In the genomic region with DNA sequence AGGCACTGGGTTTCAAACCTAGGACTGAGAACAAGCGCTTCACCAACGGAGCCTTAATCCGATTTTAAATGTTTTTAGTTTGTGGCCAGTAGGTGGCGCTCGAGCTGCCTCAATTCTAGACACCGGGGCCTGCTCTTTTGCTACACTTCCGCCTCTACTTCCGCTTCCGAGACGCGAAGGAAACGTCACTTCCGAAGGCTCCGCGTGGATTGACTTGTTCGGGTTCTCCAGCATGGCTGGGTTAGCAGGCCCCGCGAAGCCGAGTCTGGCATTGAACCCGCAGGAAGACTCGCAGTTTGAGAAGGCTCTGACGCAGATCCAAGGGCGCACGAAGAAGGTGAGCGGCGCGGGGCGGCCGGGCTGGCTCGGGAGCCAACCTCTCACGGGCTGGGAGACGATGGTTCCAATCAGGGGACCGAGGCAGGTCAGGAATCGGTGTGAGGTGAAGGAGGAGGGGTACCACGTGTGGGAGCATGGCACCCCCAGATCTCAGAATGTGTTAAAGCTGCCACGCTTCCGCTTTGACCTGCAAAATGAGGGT, we compare ENCODE assay signal across 8 mouse cellular contexts. TPM values are rescaled to one million over a fixed set of nuclear protein-coding genes. Genes with fewer than 3 reads are reported as not detected.
DNase-seq lines count a peak whose midpoint lies in the region; ATAC-seq and TF ChIP-seq lines count a peak whose summit lies in the region.

A gene (plus strand): TSS at position 179 of the 541 bp plus-strand sequence.

- TF ChIP-seq EP300 in heart, adult 2 months (IDR thresholded peaks at IDR 0.05; ENCODE audit: insufficient read depth, low read depth, low read length) = peak; percentile 82

- peak; percentile 81 for ATAC-seq in embryonic facial prominence, embryonic 13.5 days (ENCODE audit: insufficient number of reproducible peaks, insufficient read depth, low FRiP score, low TSS enrichment, low read depth)
- peak; percentile 91 for ATAC-seq in limb, embryonic 13.5 days (ENCODE audit: low FRiP score, low read depth)
- ATAC-seq in midbrain, embryonic 16.5 days = peak; percentile 96

- peak; percentile 71 for TF ChIP-seq POLR2A in heart, adult 2 months (IDR thresholded peaks at IDR 0.05; ENCODE audit: insufficient read depth, low read depth, low read length)

- WGBS in embryonic facial prominence, embryonic 13.5 days = under 1% methylated on average over 37 of the region's 37 CpGs
- under 1% methylated on average over 37 of the region's 37 CpGs for WGBS in heart, adult 2 months
- 0% methylated on average over 37 of the region's 37 CpGs for WGBS in limb, embryonic 13.5 days
- 1% methylated on average over 37 of the region's 37 CpGs for WGBS in midbrain, embryonic 16.5 days

- H3K9me3 ChIP-seq in embryonic facial prominence, embryonic 13.5 days = no peaks in the 10 kb centered on the region
- no peaks in the 10 kb centered on the region for H3K9me3 ChIP-seq in limb, embryonic 13.5 days
- H3K9me3 ChIP-seq in midbrain, embryonic 16.5 days (replicated peaks; ENCODE audit: control insufficient read depth, low read length, poor library complexity, severe bottlenecking) = no peaks in the 10 kb centered on the region

- peak within 1 kb of the TSS; percentile 84 for H3K4me2 ChIP-seq in embryonic facial prominence, embryonic 13.5 days
- H3K4me2 ChIP-seq in limb, embryonic 13.5 days (replicated peaks) = peak within 1 kb of the TSS; percentile 88
- peak within 1 kb of the TSS; percentile 79 for H3K4me2 ChIP-seq in midbrain, embryonic 16.5 days (ENCODE audit: low read length)

- TF ChIP-seq CTCF in heart, adult 2 months (IDR thresholded peaks at IDR 0.05) = peak; percentile 93

- 0 out of 2 replicates have a peak within 1 kb of the TSS, but pooled peaks have one; percentile 48 for H3K27ac ChIP-seq in embryonic facial prominence, embryonic 13.5 days
- peak within 1 kb of the TSS; percentile 57 for H3K27ac ChIP-seq in heart, adult 2 months
- peak within 1 kb of the TSS; percentile 52; the same call in 1 of the 2 replicates for H3K27ac ChIP-seq in limb, embryonic 13.5 days
- peak within 1 kb of the TSS; percentile 55; the same call in 1 of the 2 replicates for H3K27ac ChIP-seq in midbrain, embryonic 16.5 days (ENCODE audit: low read length)

- DNase-seq in 3134 (ENCODE audit: extremely low read depth, insufficient read length, low spot score) = peak; percentile 85
- DNase-seq in adrenal gland, postnatal 36 days = peak; percentile 92
- DNase-seq in heart, adult 2 months = peak; percentile 90 to 91
- peak; percentile 93 to 94 for DNase-seq in kidney, adult 8-10 months
- DNase-seq in spleen, postnatal 10 days (ENCODE audit: low spot score in 2 of 2) = peak; percentile 84 to 93

- H3K4me1 ChIP-seq in embryonic facial prominence, embryonic 13.5 days = peaks cover 14% of the 10 kb centered on the region
- H3K4me1 ChIP-seq in heart, adult 2 months (ENCODE audit: control insufficient read depth, insufficient read depth, low read length) = peaks cover 5% of the 10 kb centered on the region
- peaks cover 11% of the 10 kb centered on the region for H3K4me1 ChIP-seq in limb, embryonic 13.5 days
- H3K4me1 ChIP-seq in midbrain, embryonic 16.5 days (ENCODE audit: control insufficient read depth, insufficient read depth, low read length) = peaks cover 12% of the 10 kb centered on the region

- H3K9ac ChIP-seq in embryonic facial prominence, embryonic 13.5 days = peak within 1 kb of the TSS; percentile 89
- H3K9ac ChIP-seq in heart, adult 2 months (ENCODE audit: low read depth, low read length) = peak within 1 kb of the TSS; percentile 88
- H3K9ac ChIP-seq in limb, embryonic 13.5 days = peak within 1 kb of the TSS; percentile 87
- peak within 1 kb of the TSS; percentile 85 for H3K9ac ChIP-seq in midbrain, embryonic 16.5 days (ENCODE audit: low read depth, low read length)

- H3K36me3 ChIP-seq in embryonic facial prominence, embryonic 13.5 days = peaks cover 25% of the 10 kb centered on the region
- H3K36me3 ChIP-seq in heart, adult 2 months (ENCODE audit: control insufficient read depth, insufficient read depth, low read length) = peaks cover 3% of the 10 kb centered on the region; the same call in 1 of the 2 replicates
- peaks cover 31% of the 10 kb centered on the region for H3K36me3 ChIP-seq in limb, embryonic 13.5 days
- H3K36me3 ChIP-seq in midbrain, embryonic 16.5 days (ENCODE audit: control insufficient read depth, insufficient read depth, low read length) = peaks cover 4% of the 10 kb centered on the region

- peaks cover 5% of the 10 kb centered on the region for H3K79me2 ChIP-seq in heart, adult 2 months (replicated peaks; ENCODE audit: control insufficient read depth, insufficient read depth, low read length)

- intact Hi-C loops in heart, adult 2 months (cut with DNase I) = loop anchor here (1.0 to 5.0 kb wide), 5 partner anchors 66 to 436 kb away; a partner anchor contains a TSS

- H3K27me3 ChIP-seq in embryonic facial prominence, embryonic 13.5 days = peaks cover 3% of the 10 kb centered on the region; the same call in 1 of the 2 replicates
- H3K27me3 ChIP-seq in heart, adult 2 months (ENCODE audit: control insufficient read depth, insufficient read depth, low read length) = no peaks in the 10 kb centered on the region
- H3K27me3 ChIP-seq in limb, embryonic 13.5 days = no peaks in the 10 kb centered on the region
- no peaks in the 10 kb centered on the region for H3K27me3 ChIP-seq in midbrain, embryonic 16.5 days (ENCODE audit: control insufficient read depth, insufficient read depth, low read depth, low read length)

- peak within 1 kb of the TSS; percentile 85 for H3K4me3 ChIP-seq in embryonic facial prominence, embryonic 13.5 days
- peak within 1 kb of the TSS; percentile 99 for H3K4me3 ChIP-seq in heart, adult 2 months
- H3K4me3 ChIP-seq in limb, embryonic 13.5 days = peak within 1 kb of the TSS; percentile 93
- peak within 1 kb of the TSS; percentile 84 for H3K4me3 ChIP-seq in midbrain, embryonic 16.5 days (ENCODE audit: low read depth, low read length)

RNA-seq across cellular contexts. Expression of the gene that starts here (rescaled TPM):
- total RNA-seq in adrenal gland, postnatal 36 days (2021) = 10 to 100 TPM; 44.6 to 45.3 TPM
- 82.6 and 89.3 TPM in 2 replicates for polyA plus RNA-seq in embryonic facial prominence, embryonic 13.5 days (2015; fragmentation: Nextera tagmentation; extraction: Ambion mirVana)
- 10 to 100 TPM; 14.2 to 15.2 TPM for total RNA-seq in heart, adult 2 months (2021)
- 5.4 and 12.2 TPM in 2 replicates for polyA plus RNA-seq in heart, adult 2 months (2012; rRNA removed)
- polyA plus RNA-seq in limb, embryonic 13.5 days (2015; fragmentation: Nextera tagmentation; extraction: Ambion mirVana) = 82.0 and 86.8 TPM in 2 replicates
- 70.7 and 71.4 TPM in 2 replicates for polyA plus RNA-seq in midbrain, embryonic 16.5 days (2015; fragmentation: Nextera tagmentation; extraction: Ambion mirVana)

Comparison
In these comparisons a context has a peak if more than half of its experiments do, and no peak if none do; other contexts are left out.
1. Peak in every context shown above with its lines: DNase-seq, ATAC-seq, H3K4me3 ChIP-seq and H3K27ac ChIP-seq.